Mouse (Mus musculus): ENCODE measurements at regions not wholly inside any gene's neighbourhood (a gene's known extent, or its start where the extent isn't known, plus 50 kb on each side); places are given as distances from the start of the nearest gene placed in this dataset.

GRCm38 (mm10) chr13:16670736-16671135, 659.1 kb downstream of the Inhba start:
- H3K4me3 ChIP-seq (ENCODE audit: low read depth, low read length), result no peak overlapping the region
- no peaks in the 10 kb centered on the region for H3K4me1 ChIP-seq (ENCODE audit: control insufficient read depth, insufficient read depth, low read length)
- no peak overlapping the region for H3K4me2 ChIP-seq
- no peaks in the 10 kb centered on the region for H3K9me3 ChIP-seq (replicated peaks; ENCODE audit: control insufficient read depth, low read length)
- no peak for ATAC-seq (replicated peaks; ENCODE audit: insufficient number of reproducible peaks, low FRiP score, low TSS enrichment)
- H3K27ac ChIP-seq (ENCODE audit: low read depth, low read length), result no peak overlapping the region
- no peak overlapping the region for H3K9ac ChIP-seq (ENCODE audit: low read depth, low read length)
- no peaks in the 10 kb centered on the region for H3K36me3 ChIP-seq (ENCODE audit: control insufficient read depth, insufficient read depth, low read length)
- no peaks in the 10 kb centered on the region for H3K27me3 ChIP-seq (ENCODE audit: control insufficient read depth, insufficient read depth, low read length)

- WGBS (ENCODE audit: insufficient replicate concordance), result 77% methylated on average over 1 of the region's 1 CpGs
- Histone ChIP-seq H3K27ac (ENCODE audit: low read depth, low read length) (no peak overlapping the region), H3K4me3 (ENCODE audit: low read depth, low read length) (no peak overlapping the region), H3K9ac (ENCODE audit: low read depth, low read length) (no peak overlapping the region), H3K4me2 (no peak overlapping the region), H3K27me3 (ENCODE audit: control insufficient read depth, insufficient read depth, low read length) (no peaks in the 10 kb centered on the region), H3K4me1 (ENCODE audit: control insufficient read depth, insufficient read depth, low read length) (no peaks in the 10 kb centered on the region), H3K9me3 (replicated peaks; ENCODE audit: control insufficient read depth, low read length) (no peaks in the 10 kb centered on the region), H3K36me3 (ENCODE audit: control insufficient read depth, insufficient read depth, low read length) (no peaks in the 10 kb centered on the region)
- ATAC-seq (replicated peaks; ENCODE audit: insufficient number of reproducible peaks, low FRiP score, low TSS enrichment), result no peak
Measured at GRCm38 (mm10) chr13:16676873-16677272, 665.2 kb downstream of the Inhba start.

- ATAC-seq (replicated peaks; ENCODE audit: insufficient number of reproducible peaks, low FRiP score, low TSS enrichment), result no peak
- Histone ChIP-seq H3K27ac (ENCODE audit: low read depth, low read length) (no peak overlapping the region), H3K9me3 (replicated peaks; ENCODE audit: control insufficient read depth, low read length) (no peaks in the 10 kb centered on the region), H3K36me3 (ENCODE audit: control insufficient read depth, insufficient read depth, low read length) (no peaks in the 10 kb centered on the region), H3K4me1 (ENCODE audit: control insufficient read depth, insufficient read depth, low read length) (no peaks in the 10 kb centered on the region), H3K27me3 (ENCODE audit: control insufficient read depth, insufficient read depth, low read length) (no peaks in the 10 kb centered on the region), H3K4me2 (no peak overlapping the region), H3K9ac (ENCODE audit: low read depth, low read length) (no peak overlapping the region), H3K4me3 (ENCODE audit: low read depth, low read length) (no peak overlapping the region)
- 47% methylated on average over 1 of the region's 1 CpGs for WGBS (ENCODE audit: insufficient replicate concordance)
Measured at GRCm38 (mm10) chr13:16678246-16679024, 666.8 kb downstream of the Inhba start.

- H3K27me3 ChIP-seq (ENCODE audit: control insufficient read depth, insufficient read depth, low read length), result no peaks in the 10 kb centered on the region
- no peak overlapping the region for H3K9ac ChIP-seq (ENCODE audit: low read depth, low read length)
- no peaks in the 10 kb centered on the region for H3K4me1 ChIP-seq (ENCODE audit: control insufficient read depth, insufficient read depth, low read length)
- H3K27ac ChIP-seq (ENCODE audit: low read depth, low read length), result no peak overlapping the region
- H3K4me3 ChIP-seq (ENCODE audit: low read depth, low read length), result no peak overlapping the region
- H3K36me3 ChIP-seq (ENCODE audit: control insufficient read depth, insufficient read depth, low read length), result no peaks in the 10 kb centered on the region
- no peaks in the 10 kb centered on the region for H3K9me3 ChIP-seq (replicated peaks; ENCODE audit: control insufficient read depth, low read length)
- H3K4me2 ChIP-seq, result no peak overlapping the region
- no peak for ATAC-seq (replicated peaks; ENCODE audit: insufficient number of reproducible peaks, low FRiP score, low TSS enrichment)
- WGBS (ENCODE audit: insufficient replicate concordance), result 74% methylated on average over 1 of the region's 1 CpGs
Measured at GRCm38 (mm10) chr13:16694201-16694600, 682.5 kb downstream of the Inhba start.

GRCm38 (mm10) chr13:16700934-16701333, 689.3 kb downstream of the Inhba start:
- H3K27me3 ChIP-seq (ENCODE audit: control insufficient read depth, insufficient read depth, low read length), result no peaks in the 10 kb centered on the region
- no peak overlapping the region for H3K4me3 ChIP-seq (ENCODE audit: low read depth, low read length)
- no peaks in the 10 kb centered on the region for H3K4me1 ChIP-seq (ENCODE audit: control insufficient read depth, insufficient read depth, low read length)
- ATAC-seq (replicated peaks; ENCODE audit: insufficient number of reproducible peaks, low FRiP score, low TSS enrichment), result no peak
- no peaks in the 10 kb centered on the region for H3K9me3 ChIP-seq (replicated peaks; ENCODE audit: control insufficient read depth, low read length)
- no peak overlapping the region for H3K27ac ChIP-seq (ENCODE audit: low read depth, low read length)
- H3K9ac ChIP-seq (ENCODE audit: low read depth, low read length), result no peak overlapping the region
- H3K4me2 ChIP-seq, result no peak overlapping the region
- 71% methylated on average over 2 of the region's 2 CpGs for WGBS (ENCODE audit: insufficient replicate concordance)
- H3K36me3 ChIP-seq (ENCODE audit: control insufficient read depth, insufficient read depth, low read length), result no peaks in the 10 kb centered on the region

- Histone ChIP-seq H3K27me3 (ENCODE audit: control insufficient read depth, insufficient read depth, low read length) (no peaks in the 10 kb centered on the region), H3K27ac (ENCODE audit: low read depth, low read length) (no peak overlapping the region), H3K4me3 (ENCODE audit: low read depth, low read length) (no peak overlapping the region), H3K9ac (ENCODE audit: low read depth, low read length) (no peak overlapping the region), H3K4me2 (no peak overlapping the region), H3K9me3 (replicated peaks; ENCODE audit: control insufficient read depth, low read length) (no peaks in the 10 kb centered on the region), H3K4me1 (ENCODE audit: control insufficient read depth, insufficient read depth, low read length) (no peaks in the 10 kb centered on the region), H3K36me3 (ENCODE audit: control insufficient read depth, insufficient read depth, low read length) (no peaks in the 10 kb centered on the region)
- WGBS (ENCODE audit: insufficient replicate concordance), result 64% methylated on average over 1 of the region's 1 CpGs
- ATAC-seq (replicated peaks; ENCODE audit: insufficient number of reproducible peaks, low FRiP score, low TSS enrichment), result no peak
Measured at GRCm38 (mm10) chr13:16702138-16702537, 690.5 kb downstream of the Inhba start.

- WGBS (ENCODE audit: insufficient replicate concordance), result 77% methylated on average over 10 of the region's 10 CpGs
- Histone ChIP-seq H3K9me3 (replicated peaks; ENCODE audit: control insufficient read depth, low read length) (no peaks in the 10 kb centered on the region), H3K4me2 (no peak overlapping the region), H3K4me3 (ENCODE audit: low read depth, low read length) (no peak overlapping the region), H3K27ac (ENCODE audit: low read depth, low read length) (no peak overlapping the region), H3K27me3 (ENCODE audit: control insufficient read depth, insufficient read depth, low read length) (no peaks in the 10 kb centered on the region), H3K36me3 (ENCODE audit: control insufficient read depth, insufficient read depth, low read length) (no peaks in the 10 kb centered on the region), H3K4me1 (ENCODE audit: control insufficient read depth, insufficient read depth, low read length) (no peaks in the 10 kb centered on the region), H3K9ac (ENCODE audit: low read depth, low read length) (no peak overlapping the region)
- ATAC-seq (replicated peaks; ENCODE audit: insufficient number of reproducible peaks, low FRiP score, low TSS enrichment), result no peak
Measured at GRCm38 (mm10) chr13:16705217-16706104, 693.8 kb downstream of the Inhba start.

- no peak overlapping the region for H3K4me3 ChIP-seq (ENCODE audit: low read depth, low read length)
- H3K27me3 ChIP-seq (ENCODE audit: control insufficient read depth, insufficient read depth, low read length), result no peaks in the 10 kb centered on the region
- no peaks in the 10 kb centered on the region for H3K36me3 ChIP-seq (ENCODE audit: control insufficient read depth, insufficient read depth, low read length)
- H3K9me3 ChIP-seq (replicated peaks; ENCODE audit: control insufficient read depth, low read length), result no peaks in the 10 kb centered on the region
- 50% methylated on average over 1 of the region's 1 CpGs for WGBS (ENCODE audit: insufficient replicate concordance)
- ATAC-seq (replicated peaks; ENCODE audit: insufficient number of reproducible peaks, low FRiP score, low TSS enrichment), result no peak
- no peak overlapping the region for H3K9ac ChIP-seq (ENCODE audit: low read depth, low read length)
- H3K27ac ChIP-seq (ENCODE audit: low read depth, low read length), result no peak overlapping the region
- no peak overlapping the region for H3K4me2 ChIP-seq
- no peaks in the 10 kb centered on the region for H3K4me1 ChIP-seq (ENCODE audit: control insufficient read depth, insufficient read depth, low read length)
Measured at GRCm38 (mm10) chr13:16706105-16706442, 694.4 kb downstream of the Inhba start.
